Mouse (Mus musculus) kidney, adult 18-20 months (tissue): ENCODE results near the gene Atp1b1.

Source experiments
- DNase-seq: peaks from one replicate; pipeline ENCODE4 v3.0.0; 2021

Atp1b1 gene

GRCm38 (mm10) chr1:164458245-164458613, at the start of gene Atp1b1:
Gene Atp1b1, minus strand, starts transcription at chr1:164458355.
- DNase-seq = peak; percentile 92

GRCm38 (mm10) chr1:164505096-164505495, 46.9 kb upstream of the Atp1b1 start:
- DNase-seq = no peak

GRCm38 (mm10) chr1:164503140-164503730, 45.1 kb upstream of the Atp1b1 start:
- DNase-seq = no peak

GRCm38 (mm10) chr1:164502231-164502630, 44.1 kb upstream of the Atp1b1 start:
- DNase-seq = no peak

- no peak for DNase-seq
Observed at GRCm38 (mm10) chr1:164494741-164495512, 36.8 kb upstream of the Atp1b1 start.

- DNase-seq = no peak
Observed at GRCm38 (mm10) chr1:164494215-164494614, 36.1 kb upstream of the Atp1b1 start.

GRCm38 (mm10) chr1:164493042-164493705, 35.0 kb upstream of the Atp1b1 start:
- DNase-seq = peak; percentile 25

GRCm38 (mm10) chr1:164492476-164492875, 34.3 kb upstream of the Atp1b1 start:
- DNase-seq = no peak

- no peak for DNase-seq
Observed at GRCm38 (mm10) chr1:164489961-164490594, 31.9 kb upstream of the Atp1b1 start.

GRCm38 (mm10) chr1:164483728-164484127, 25.6 kb upstream of the Atp1b1 start:
- DNase-seq = no peak

- DNase-seq = no peak
Observed at GRCm38 (mm10) chr1:164482833-164483232, 24.7 kb upstream of the Atp1b1 start.

- DNase-seq = no peak
Observed at GRCm38 (mm10) chr1:164481645-164482354, 23.6 kb upstream of the Atp1b1 start.

- DNase-seq = no peak
Observed at GRCm38 (mm10) chr1:164480755-164481644, 22.8 kb upstream of the Atp1b1 start.

GRCm38 (mm10) chr1:164475895-164476294, 17.7 kb upstream of the Atp1b1 start:
- DNase-seq = no peak

- no peak for DNase-seq
Observed at GRCm38 (mm10) chr1:164474778-164475511, 16.8 kb upstream of the Atp1b1 start.

- no peak for DNase-seq
Observed at GRCm38 (mm10) chr1:164474310-164474709, 16.2 kb upstream of the Atp1b1 start.

GRCm38 (mm10) chr1:164473398-164473797, 15.2 kb upstream of the Atp1b1 start:
- no peak for DNase-seq

- DNase-seq = peak; percentile 29
Observed at GRCm38 (mm10) chr1:164471632-164472031, 13.5 kb upstream of the Atp1b1 start.

GRCm38 (mm10) chr1:164470985-164471384, 12.8 kb upstream of the Atp1b1 start:
- no peak for DNase-seq

- no peak for DNase-seq
Observed at GRCm38 (mm10) chr1:164468329-164468728, 10.2 kb upstream of the Atp1b1 start.

GRCm38 (mm10) chr1:164467406-164467805, 9.3 kb upstream of the Atp1b1 start:
- DNase-seq = no peak
